Mouse (Mus musculus) gonadal fat pad, adult 2 months (tissue): ENCODE measurements at regions not wholly inside any gene's neighbourhood (a gene's known extent, or its start where the extent isn't known, plus 50 kb on each side); places are given as distances from the start of the nearest gene placed in this dataset.
A peak's percentile ranks its signal among the peaks of the same experiment; 100 is the strongest.

Experiments
- DNase-seq: peaks from one replicate; pipeline ENCODE4 v3.0.0-alpha.2; 2012; ENCODE audit warnings: low read depth

GRCm38 (mm10) chr9:27556315-27557225, 160.0 kb downstream of the Spata19 start:
- DNase-seq: no peak

GRCm38 (mm10) chr9:27557886-27558285, 161.3 kb downstream of the Spata19 start:
- no peak for DNase-seq

GRCm38 (mm10) chr9:27558286-27558685, 161.7 kb downstream of the Spata19 start:
- no peak for DNase-seq

- DNase-seq: no peak
Measured at GRCm38 (mm10) chr9:27568372-27569053, 171.9 kb downstream of the Spata19 start.

- no peak for DNase-seq
Measured at GRCm38 (mm10) chr9:27569054-27569387, 172.4 kb downstream of the Spata19 start.

GRCm38 (mm10) chr9:27617096-27617839, 173.3 kb upstream of the Opcml start:
- DNase-seq: no peak

- DNase-seq: no peak
Measured at GRCm38 (mm10) chr9:27634901-27635300, 155.7 kb upstream of the Opcml start.

- DNase-seq: no peak
Measured at GRCm38 (mm10) chr9:27640611-27641010, 150.0 kb upstream of the Opcml start.

GRCm38 (mm10) chr9:27643312-27643711, 147.3 kb upstream of the Opcml start:
- DNase-seq: no peak

- DNase-seq: no peak
Measured at GRCm38 (mm10) chr9:27643916-27644315, 146.7 kb upstream of the Opcml start.

- DNase-seq: no peak
Measured at GRCm38 (mm10) chr9:27645435-27645834, 145.1 kb upstream of the Opcml start.

- peak; percentile 12 for DNase-seq
Measured at GRCm38 (mm10) chr9:27646100-27646499, 144.5 kb upstream of the Opcml start.

GRCm38 (mm10) chr9:27646956-27647355, 143.6 kb upstream of the Opcml start:
- no peak for DNase-seq

GRCm38 (mm10) chr9:27658001-27658400, 132.6 kb upstream of the Opcml start:
- no peak for DNase-seq

GRCm38 (mm10) chr9:27661431-27662300, 128.9 kb upstream of the Opcml start:
- no peak for DNase-seq

GRCm38 (mm10) chr9:27663230-27663629, 127.3 kb upstream of the Opcml start:
- DNase-seq: no peak

GRCm38 (mm10) chr9:27665659-27666058, 124.9 kb upstream of the Opcml start:
- no peak for DNase-seq

GRCm38 (mm10) chr9:27670032-27670740, 120.4 kb upstream of the Opcml start:
- DNase-seq: no peak

- no peak for DNase-seq
Measured at GRCm38 (mm10) chr9:27685325-27685724, 105.2 kb upstream of the Opcml start.

GRCm38 (mm10) chr9:27691616-27692015, 99.0 kb upstream of the Opcml start:
- DNase-seq: no peak

GRCm38 (mm10) chr9:27692751-27693150, 97.8 kb upstream of the Opcml start:
- DNase-seq: no peak
